Mouse (Mus musculus) embryonic fibroblast, embryonic 13.5 days (primary cell): Measurements from ENCODE around the gene Ruvbl1. TPM values are rescaled to one million over a fixed set of nuclear protein-coding genes. Genes with fewer than 3 reads are reported as not detected.

Source experiments
- H3K27ac ChIP-seq: 2 replicates; pipeline ENCODE4 v1.5.1; 2012; ENCODE audit warnings: low read length, control low read depth, inconsistent platforms; ENCODE audit not compliant: insufficient read depth
- H3K4me1 ChIP-seq: 2 replicates; pipeline ENCODE4 v1.6.1; 2011; ENCODE audit warnings: low read length; ENCODE audit not compliant: control insufficient read depth, insufficient read depth
- H3K4me3 ChIP-seq: 2 replicates; pipeline ENCODE4 v1.5.1; 2011; ENCODE audit warnings: mild to moderate bottlenecking, control low read depth, low read length; ENCODE audit not compliant: insufficient read depth
- CTCF ChIP-seq: IDR thresholded peaks from 2 replicates; pipeline ENCODE4 v1.5.1; 2011; ENCODE audit warnings: mild to moderate bottlenecking, control low read depth, low read length, moderate library complexity, borderline replicate concordance; ENCODE audit not compliant: insufficient read depth
- POLR2A ChIP-seq: IDR thresholded peaks from 2 replicates; pipeline ENCODE4 v1.6.1; 2011; ENCODE audit warnings: low read depth, mild to moderate bottlenecking, control low read depth, low read length, moderate library complexity
- polyA plus RNA-seq: library from polyadenylated mRNA; stranded (reverse); fragments of >200 nt; gene quantifications from 2 replicates; pipeline ENCODE4 v1.2.4, GENCODE M21; 2011; ENCODE audit warnings: low read depth; ENCODE audit not compliant: missing spikeins, insufficient read length

Ruvbl1 gene
- polyA plus RNA-seq, 1 experiment = 46.0 TPM

GRCm38 (mm10) chr6:88489834-88490233 lies 24.6 kb downstream of the Ruvbl1 start:
- Histone ChIP-seq H3K4me3 (no peak overlapping the region), H3K27ac (peak overlapping the region; percentile 12; the same call in 1 of the 2 replicates), H3K4me1 (no peaks in the 10 kb centered on the region)
- TF ChIP-seq CTCF (no peak), POLR2A (no peak)

DNA sequence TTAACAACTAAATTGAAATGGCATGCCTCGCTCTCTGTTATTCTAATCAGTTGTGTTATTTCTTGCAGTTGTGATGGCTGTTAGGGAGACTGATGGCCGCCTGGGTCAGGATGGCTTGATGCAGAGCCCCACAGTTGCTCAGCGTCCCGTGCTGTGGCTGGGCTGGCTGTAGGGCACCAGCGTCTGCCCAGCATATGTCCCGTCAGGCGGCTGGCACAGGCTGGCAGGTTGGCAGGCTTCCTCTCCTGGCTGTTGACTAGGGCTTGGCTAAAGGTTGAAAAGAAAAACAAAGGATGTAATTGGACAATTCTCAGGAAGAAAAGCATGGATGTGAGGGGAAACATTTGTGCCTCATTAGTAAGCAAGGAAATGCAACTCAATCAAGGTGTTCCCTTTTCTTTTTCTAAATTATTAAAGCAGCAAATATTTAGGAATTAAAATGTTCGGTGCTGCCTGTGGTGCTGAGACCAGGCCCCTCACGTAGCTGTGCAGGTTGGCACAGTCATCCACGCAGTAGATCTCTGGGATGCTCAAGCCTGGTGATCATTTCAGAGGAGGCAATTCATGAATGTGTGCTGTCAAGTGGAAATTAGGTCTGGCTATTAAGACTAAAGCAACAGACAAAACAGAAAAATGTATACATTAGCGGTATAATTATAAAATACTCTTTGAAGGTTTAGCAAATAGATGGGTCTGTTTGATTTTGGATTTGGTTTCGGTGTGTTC lies 25.6 kb downstream of the Ruvbl1 start:
- H3K4me3 ChIP-seq = no peak overlapping the region
- H3K4me1 ChIP-seq = no peaks in the 10 kb centered on the region
- no peak overlapping the region for H3K27ac ChIP-seq
- TF ChIP-seq POLR2A (no peak), CTCF (no peak)

DNA sequence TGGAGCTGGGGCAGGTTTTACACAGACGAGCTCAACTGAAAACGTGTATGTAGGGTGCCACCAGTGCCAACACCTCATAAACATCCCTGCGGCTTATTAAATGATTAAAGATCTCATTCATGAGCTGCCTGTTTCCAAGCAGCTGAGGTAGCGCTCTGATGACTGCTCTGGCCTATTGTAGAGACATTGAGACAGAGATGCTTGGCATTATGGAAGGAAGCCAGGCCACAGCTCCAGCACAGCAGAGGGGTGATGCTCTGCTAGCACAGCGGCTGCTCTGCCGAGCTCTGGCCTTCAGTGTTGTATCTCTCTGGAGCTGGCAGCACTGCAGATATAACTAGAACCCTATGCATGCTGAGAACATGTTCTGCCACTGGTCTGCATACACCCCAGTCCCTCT lies 28.5 kb downstream of the Ruvbl1 start:
- TF ChIP-seq POLR2A (no peak), CTCF (no peak)
- Histone ChIP-seq H3K27ac (no peak overlapping the region), H3K4me1 (no peaks in the 10 kb centered on the region), H3K4me3 (no peak overlapping the region)

DNA sequence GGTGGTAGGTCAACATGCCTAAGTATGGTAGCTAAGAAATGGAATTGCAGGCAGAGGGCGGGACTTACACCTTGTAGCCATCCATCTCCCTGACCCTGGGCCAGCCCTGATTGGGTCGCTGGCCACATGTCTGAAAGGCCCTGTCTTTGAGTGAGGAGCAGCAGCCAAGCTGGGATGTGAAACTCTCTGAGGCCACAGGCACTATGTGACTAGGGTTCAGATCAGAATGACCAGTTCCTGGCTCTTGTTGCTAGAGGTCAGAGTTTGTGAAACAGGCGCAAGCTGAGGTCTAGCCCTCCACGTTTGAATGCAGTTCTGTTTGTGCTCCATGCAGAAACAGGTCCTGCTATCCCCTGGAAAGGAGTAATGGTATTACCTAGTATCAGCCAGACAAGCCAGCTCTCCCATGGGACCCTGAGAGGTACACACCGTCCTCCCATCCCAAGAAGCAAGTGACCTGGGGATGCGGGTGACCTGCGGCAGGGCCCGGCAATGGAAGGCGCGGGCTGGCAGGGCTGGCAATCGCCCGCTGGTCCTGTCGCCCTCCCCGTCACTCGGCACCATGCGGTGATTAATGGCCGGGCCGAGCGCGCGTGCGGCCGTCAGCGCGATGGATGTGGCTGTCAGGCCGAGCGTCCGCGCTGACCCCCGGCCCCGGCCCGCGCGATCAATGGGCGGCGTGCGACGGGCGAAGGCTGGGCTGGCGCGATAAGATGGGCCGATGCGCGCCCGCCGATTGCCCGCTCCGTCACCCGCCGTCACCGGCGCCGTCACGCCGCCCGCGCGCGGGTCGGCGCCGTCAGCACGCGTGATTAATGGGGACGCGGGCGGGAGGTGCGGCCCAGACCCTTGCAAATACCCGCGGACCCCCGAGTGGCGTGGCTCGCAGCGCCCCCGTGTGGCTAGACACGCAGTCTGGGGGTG lies 34.5 kb downstream of the Ruvbl1 start:
- peak overlapping the region; percentile 31 for H3K4me3 ChIP-seq
- no peak overlapping the region for H3K27ac ChIP-seq
- TF ChIP-seq POLR2A = no peak
- peak; percentile 71 for TF ChIP-seq CTCF
- H3K4me1 ChIP-seq = no peaks in the 10 kb centered on the region

DNA sequence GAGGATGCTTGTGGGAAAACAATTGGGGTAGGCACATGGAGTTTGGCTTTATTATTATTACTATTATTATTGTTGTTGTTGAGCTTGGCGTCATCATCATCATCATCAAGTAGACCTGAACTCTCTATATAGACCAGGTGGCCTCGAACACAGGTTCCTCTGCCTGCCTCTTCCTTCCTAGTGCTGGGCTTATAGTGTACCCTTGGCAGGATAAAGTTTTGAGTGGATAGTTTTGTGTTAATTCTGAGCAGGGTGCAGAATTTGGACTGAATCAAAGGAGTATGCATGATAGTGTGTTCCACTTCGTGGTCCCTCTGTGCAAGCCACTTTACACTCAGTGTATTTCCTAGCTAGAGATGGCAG lies 35.2 kb downstream of the Ruvbl1 start:
- Histone ChIP-seq H3K4me1 (no peaks in the 10 kb centered on the region), H3K4me3 (peak overlapping the region; percentile 31; the same call in 1 of the 2 replicates), H3K27ac (no peak overlapping the region)
- TF ChIP-seq CTCF = no peak
- TF ChIP-seq POLR2A = no peak

DNA sequence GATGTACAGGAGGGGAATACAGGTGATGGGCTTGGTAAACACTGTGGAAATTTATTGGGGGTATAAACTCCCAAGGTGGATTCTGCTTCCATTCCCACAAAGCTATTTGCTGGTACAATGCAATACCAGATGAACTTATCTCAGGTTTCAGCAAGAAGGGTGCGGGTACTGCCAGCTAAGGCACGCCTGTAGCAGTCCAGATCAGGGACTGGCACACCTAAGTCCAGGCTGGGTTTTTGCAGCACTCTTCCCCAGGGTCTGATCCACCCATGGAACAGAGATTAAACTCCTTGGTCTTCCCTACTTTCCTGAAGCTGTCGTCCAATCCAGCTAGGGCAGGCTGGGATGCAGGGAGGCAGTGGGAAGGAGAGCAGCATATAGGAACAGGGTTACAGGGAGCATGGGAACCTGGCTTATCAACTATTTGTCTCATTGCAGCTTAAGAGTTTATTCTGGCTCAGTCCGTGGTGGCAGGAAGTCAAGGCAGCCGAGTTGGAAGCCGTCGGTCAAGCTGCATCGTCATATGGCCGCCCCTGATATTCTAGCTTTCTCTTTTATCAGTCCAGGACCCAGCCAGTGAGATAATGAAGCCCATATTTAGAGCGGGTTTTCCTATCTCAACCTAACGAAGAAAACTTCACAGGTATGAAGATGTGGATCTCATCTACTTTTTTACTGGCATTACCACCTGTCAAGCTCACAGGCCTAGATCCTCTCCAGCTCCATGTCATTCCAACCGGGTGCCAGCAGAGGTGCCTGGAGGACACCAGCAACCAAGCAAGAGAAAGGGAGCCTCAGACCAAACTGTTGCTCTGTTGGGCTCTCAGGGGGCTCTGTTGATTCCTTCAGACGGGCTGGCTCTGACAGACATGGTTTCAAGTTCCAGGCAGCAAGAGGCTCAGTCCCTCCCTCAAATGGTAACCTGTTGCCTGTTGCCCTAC lies 37.1 kb downstream of the Ruvbl1 start:
- no peak overlapping the region for H3K27ac ChIP-seq
- no peaks in the 10 kb centered on the region for H3K4me1 ChIP-seq
- H3K4me3 ChIP-seq = no peak overlapping the region
- TF ChIP-seq CTCF (no peak), POLR2A (no peak)

DNA sequence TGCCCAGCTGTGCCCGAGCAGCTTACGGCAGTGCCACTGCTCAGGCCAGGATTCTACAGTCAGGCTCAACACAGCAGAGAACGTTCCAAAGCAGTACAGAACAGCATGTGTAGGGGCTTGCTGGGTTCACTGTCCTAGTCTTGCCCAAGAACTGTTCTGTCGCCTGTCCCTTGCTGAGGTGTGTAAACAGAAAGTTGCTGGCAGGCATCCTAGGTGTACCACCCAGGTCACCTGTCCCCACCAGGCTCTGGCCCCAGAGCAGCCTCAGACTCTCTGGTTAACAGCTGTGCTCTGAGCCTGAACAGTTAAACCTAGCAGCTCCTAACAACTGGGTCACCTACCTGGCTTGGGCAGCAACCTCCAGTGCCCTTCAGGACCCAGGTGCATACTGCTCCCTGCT lies 37.8 kb downstream of the Ruvbl1 start:
- Histone ChIP-seq H3K27ac (no peak overlapping the region), H3K4me1 (no peaks in the 10 kb centered on the region), H3K4me3 (no peak overlapping the region)
- no peak for TF ChIP-seq CTCF

DNA sequence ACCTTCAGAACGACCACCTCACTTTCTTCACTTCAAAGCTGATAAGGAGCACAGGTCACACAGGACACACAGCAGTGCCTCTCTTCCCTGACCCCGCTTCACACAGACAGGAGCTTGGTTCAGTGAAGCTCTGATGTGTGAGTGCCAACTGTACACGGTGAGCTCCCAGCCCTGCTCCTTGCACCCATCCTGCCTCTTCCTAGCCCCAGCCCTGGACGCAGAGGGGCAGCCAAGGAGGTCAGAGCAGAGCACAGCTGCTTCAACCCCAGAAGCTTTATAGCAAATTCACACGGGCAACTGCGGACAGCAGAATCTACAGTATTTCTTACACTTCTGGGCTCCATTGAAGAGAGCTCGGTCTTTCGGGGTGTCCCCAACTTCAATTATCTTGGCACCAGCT lies 48.8 kb downstream of the Ruvbl1 start:
- Histone ChIP-seq H3K4me1 (peaks cover 3% of the 10 kb centered on the region; the same call in 1 of the 2 replicates), H3K4me3 (no peak overlapping the region), H3K27ac (no peak overlapping the region)
- no peak for TF ChIP-seq POLR2A
- TF ChIP-seq CTCF = no peak

- TF ChIP-seq POLR2A (no peak), CTCF (no peak)
- Histone ChIP-seq H3K4me3 (no peak overlapping the region), H3K4me1 (peaks cover 3% of the 10 kb centered on the region; the same call in 1 of the 2 replicates), H3K27ac (no peak overlapping the region)
These were observed 49.3 kb downstream of the Ruvbl1 start for GRCm38 (mm10) chr6:88514546-88514945.
